Mouse (Mus musculus): ENCODE measurements at regions not wholly inside any gene's neighbourhood (a gene's known extent, or its start where the extent isn't known, plus 50 kb on each side); places are given as distances from the start of the nearest gene placed in this dataset.
"Not testable (repeated sequence)": the region's sequence is repeated elsewhere in the genome, so short reads cannot be mapped to it uniquely, and the experiment has no call there.

DNA sequence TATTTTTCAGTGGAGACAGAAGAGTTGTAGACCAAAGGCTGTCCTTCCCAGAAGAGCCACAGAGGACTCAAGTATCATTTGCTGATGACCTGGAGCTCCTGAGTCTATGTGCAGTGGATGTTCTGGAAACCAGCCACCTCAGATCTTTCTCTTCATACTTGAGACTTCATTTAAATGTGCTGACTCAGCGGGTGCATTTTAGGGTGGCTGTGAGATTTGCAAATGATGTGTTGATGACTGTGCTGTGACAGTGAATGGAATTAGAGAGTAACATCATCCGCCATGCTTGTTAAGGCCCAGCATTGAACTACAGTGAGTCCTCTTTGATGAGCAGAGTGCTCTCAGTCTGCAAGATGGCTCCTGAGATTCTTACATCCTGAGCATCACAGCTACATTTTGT, 152.0 kb upstream of the Intu start:
- no peak for DNase-seq

DNA sequence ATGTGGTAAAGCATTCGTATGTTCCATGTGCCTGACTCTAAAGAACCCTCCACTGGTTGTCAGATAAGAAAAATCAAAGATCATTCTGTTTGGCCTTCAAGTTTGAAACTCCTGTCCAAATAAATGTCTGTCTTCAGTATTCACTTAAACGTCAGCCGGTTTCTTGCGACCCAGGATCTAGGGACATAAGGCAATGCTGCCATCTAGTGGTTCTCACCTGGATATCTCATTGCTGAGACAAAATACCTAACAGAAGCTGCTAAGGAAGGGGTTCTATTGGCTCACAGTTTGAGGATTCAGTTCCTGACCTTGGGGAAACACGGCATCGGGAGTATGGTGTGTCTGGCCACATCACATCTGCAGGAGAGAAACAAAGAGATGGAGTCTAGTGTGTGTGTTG, 139.5 kb upstream of the Intu start:
- peak; percentile 39 for DNase-seq

DNA sequence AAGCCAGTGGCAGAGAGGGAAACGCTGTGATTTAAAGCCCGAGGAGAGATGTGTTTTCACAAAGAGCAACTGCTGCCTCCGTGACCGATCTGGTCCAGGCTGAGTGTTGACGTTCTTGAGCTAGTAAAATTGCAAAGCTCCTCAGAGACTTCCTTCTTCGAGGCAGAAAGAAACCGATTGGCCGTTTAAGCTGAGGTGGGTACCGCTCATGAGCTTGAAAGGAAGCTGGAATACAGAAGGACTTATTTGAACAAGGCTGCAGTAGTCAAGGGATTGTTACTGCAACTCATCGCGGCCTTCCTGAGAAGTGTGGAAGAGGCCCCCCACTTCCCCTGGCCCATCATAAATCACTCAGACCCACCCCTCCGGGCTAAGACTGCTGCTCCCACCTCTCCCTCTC, 132.9 kb upstream of the Intu start:
- peak; percentile 3 for DNase-seq

DNA sequence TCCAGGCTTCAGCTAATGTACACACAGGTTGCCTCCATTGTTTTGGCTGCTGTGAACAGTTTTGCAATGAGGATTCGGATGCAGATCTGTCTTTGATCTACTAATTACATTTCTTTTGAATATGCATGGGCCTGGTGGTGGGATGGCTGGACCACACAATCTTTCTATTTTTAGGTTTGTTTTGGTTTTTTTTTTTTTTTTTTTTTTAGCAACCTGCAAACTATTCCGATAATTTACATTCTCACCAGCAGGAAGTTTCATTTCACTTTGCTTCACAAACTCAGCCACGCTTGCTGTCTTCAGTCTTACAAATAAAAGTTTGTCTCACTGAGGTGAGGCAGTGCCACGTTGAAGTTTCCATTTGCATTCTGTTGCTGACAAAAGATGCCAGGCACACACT, 127.7 kb upstream of the Intu start:
- no peak for DNase-seq

DNA sequence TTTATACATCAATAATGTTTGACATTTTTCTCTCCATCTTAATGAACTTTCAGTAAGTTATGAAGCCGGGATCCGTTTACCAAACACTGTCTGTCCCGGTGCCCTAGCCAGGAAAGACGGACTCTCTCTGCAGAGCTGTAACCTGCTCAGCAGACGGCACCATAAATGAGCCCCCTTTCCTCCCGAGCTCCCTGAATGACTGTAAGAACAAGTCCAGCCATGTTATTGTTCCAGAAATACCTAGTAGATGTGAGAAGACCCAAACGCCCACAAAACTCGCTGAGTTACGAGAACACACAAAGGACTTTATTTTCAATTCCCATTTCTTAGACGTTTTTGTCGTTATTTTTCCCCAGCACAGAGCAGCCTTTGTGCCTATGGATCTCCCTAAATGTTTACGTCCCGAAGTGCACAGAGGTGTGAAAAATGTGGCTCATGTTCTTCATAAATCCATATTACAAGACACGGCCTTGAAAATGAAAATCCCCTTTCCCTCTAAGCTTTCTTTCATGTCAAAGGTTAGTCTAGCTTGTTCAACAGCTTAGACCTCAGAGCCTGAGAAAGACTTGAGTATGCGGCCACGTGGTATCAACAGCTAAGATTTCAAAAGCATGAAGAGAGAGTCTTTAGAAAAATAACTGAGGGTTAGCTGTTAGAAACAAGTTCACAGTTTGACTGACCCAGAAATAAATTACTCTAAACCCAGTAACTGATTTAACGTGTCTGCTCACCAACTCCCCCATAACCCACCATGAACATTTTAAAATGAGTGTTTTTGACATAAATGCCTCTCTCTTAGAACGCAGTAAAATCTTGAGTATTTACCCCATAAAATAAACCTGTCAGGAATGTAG, 125.8 kb upstream of the Intu start:
- no peak for DNase-seq

DNA sequence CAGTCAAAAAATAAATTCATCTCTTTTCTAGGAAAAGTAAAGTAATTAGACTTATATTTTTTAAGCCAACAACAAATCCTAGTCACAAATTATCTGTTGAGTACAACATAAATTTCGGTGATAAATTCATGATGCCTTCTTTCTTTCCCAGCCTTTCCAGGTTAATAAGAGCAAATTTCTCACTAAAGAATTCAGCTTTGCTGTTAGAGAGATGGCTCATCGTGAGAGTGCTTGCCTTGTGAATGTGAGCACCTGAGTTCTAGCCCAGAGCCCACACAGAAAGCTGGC, 125.2 kb upstream of the Intu start:
- no peak for DNase-seq

DNA sequence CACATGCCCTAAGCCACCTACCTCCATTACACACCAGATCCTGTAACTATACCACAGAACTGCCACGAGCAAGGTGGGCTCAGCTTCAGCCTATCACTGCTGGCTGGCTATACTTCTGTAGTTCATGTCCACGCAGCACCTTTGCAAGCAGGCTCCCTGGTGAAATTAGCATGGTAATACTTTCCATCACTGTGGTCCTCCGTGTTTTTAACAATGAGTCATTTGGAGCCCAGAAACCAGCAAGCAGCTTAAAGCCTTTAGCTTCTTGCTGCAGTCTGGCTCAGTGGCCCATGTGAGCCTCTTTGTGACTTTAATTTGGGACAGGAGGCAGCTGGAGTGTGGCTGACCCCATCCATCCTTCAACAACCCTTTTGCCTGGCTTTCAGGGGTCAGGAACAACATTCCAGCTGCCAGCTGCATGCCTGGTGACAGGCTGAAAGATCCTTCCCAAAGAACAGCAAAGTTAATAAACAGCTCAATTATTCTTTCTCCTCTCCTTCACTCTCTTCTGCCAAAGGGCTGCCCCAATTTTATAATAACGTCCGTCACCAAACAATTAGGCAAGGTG, 122.1 kb upstream of the Intu start:
- DNase-seq: no peak

DNA sequence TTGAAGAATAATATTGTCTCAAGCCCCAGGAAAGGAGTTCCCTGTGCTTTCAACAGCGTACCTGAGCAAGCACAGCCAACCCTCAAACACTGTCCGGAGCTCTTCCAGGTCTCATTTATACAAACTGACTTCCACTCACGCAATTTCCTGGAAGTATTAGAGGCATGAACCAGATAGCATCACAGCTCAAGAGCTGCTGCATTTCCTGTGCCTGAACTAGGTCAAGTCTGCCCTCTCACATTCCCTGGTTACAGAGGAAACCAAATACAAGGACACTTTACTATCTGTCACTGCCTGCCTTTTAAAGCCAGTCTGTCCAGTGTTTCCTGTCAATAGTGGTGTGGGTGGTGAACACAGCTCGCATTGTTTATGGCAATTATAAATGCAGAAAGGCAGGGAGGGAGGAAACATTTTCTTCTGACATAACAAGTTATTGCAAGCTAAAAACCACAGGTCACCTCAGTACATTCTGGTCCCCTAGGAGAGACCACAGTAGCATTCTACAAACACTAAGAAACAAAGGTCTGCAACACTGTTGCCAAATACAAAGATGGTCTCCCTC, 120.3 kb upstream of the Intu start:
- DNase-seq: no peak

DNA sequence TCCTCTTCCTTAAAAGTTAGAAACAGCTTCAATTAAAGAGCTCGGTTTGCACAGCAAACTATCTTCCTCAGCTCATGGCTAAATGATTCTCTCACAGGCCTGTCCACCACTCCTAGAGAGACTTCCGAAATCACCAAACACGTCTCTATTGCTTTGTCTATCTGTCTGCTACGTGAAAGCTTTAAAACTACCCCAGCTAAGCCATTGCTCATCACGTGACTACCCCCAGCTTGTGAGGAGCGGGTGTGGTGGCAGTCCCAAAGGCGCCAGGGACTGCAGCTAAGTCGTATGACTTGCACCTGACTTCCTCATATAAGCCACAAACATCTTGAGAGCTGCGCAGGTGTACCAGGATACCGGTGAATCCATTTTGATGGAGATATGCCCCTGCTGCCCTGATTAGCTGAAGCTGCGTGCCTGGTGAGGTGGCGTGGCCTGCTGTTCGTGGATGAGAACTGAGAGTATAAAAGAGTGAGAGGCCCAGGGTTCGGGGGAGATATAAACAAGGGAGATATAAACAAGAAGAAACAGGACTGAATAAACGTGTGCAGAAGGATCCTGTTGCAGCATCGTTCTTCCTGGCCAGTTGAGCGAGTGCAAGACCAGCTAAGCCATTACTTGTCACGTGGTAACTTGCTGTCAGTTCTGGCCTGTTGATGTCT, 105.8 kb upstream of the Intu start:
- DNase-seq: not testable (repeated sequence)

DNA sequence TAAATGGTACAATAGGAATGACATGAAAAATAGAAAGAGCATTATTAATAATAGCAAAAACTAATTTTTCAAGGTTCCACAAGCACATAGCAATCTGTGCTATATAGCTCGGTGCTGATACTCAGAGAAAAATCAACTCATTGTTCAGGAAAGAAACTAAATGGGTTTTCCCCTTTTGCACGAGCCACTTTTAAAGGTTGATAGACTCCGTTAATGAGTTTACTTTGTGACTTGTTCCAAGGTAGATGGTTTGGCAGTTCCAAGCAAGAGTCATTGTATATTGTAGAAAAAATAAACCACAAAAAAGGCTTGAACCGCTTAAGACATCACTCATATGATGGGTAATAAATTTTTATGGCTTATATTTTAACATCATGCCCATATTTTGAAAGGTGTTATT, 105.0 kb upstream of the Intu start:
- no peak for DNase-seq

DNA sequence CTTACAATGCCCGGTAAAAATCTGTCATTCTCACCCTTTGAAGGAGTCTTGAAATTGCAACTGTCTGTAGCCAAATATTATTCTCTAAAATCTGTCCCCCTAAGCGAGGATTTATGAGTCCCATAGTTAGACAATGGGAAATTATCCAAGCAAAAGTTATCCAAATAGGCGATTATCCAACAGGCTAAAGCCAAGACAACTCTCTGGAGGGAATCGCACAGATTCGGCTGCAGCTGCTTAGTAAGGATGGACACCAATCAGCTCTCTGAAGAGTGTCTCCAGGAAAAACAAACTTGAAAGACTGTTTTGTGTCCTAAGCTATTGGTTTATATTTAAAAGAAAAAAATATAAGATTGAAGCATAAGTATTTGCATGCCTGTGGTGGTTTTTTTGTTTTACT, 103.1 kb upstream of the Intu start:
- DNase-seq: no peak

DNA sequence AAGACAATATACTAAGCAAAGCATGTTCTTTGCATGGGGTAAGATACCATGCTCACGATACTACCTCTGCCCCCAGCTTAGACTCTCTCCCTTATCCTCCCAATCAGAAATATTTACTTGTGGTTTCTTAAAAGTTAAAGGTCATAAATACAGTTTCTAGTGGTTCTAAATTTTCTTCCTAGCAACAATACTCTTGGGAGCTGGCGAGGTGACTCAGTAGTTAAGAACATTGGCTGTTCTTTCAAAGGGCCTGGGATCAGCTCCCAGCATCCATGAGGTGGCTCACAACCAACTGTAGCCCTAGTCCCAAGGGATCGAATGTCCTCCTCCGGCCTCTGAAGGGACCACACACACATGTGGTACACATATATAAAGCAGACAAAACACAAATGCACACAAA, 92.8 kb upstream of the Intu start:
- no peak for DNase-seq

DNA sequence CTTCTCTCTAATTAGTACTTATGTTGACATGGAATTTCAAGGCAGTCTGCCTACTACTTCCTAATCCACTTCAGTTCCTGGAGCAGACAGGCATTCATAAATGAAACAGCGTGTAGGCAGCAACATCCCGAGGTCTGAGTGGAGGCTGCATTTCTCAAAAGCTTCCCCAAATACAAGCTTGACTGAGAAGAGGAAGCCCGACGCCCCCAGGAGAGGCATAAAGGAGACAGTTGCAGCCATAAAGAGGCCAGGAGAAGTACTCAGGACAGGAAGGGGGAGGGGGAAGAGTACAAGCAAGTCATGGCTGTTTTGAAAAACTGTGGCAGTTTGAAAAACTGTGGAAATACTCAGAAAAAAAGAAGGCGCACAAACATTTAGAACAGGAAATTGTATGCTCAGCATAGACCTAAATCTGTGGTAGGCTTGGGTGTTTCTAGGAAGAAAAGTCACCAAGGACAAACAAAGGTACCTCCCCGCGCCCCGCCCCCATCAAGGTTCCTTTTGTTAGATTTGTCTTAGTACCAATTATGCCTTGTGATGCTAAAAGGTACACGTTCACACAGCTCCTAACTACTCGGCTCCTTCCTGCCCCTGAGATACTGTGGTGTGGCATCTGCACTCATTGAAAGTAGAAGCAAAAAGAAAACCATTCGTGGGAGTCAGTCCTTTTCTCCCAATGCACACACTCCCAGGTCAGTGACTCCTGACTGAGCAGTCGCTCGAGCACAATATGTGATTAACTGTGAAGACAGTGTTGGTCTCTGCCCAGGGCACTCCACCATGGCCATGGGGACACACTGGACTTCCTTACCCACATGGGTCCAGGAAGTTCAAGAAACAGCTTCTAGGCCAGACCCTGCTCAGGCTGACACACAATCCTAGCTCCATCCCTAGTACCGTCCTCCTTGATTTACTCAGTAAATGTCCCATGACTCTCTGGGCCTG, 89.7 kb upstream of the Intu start:
- DNase-seq: no peak

DNA sequence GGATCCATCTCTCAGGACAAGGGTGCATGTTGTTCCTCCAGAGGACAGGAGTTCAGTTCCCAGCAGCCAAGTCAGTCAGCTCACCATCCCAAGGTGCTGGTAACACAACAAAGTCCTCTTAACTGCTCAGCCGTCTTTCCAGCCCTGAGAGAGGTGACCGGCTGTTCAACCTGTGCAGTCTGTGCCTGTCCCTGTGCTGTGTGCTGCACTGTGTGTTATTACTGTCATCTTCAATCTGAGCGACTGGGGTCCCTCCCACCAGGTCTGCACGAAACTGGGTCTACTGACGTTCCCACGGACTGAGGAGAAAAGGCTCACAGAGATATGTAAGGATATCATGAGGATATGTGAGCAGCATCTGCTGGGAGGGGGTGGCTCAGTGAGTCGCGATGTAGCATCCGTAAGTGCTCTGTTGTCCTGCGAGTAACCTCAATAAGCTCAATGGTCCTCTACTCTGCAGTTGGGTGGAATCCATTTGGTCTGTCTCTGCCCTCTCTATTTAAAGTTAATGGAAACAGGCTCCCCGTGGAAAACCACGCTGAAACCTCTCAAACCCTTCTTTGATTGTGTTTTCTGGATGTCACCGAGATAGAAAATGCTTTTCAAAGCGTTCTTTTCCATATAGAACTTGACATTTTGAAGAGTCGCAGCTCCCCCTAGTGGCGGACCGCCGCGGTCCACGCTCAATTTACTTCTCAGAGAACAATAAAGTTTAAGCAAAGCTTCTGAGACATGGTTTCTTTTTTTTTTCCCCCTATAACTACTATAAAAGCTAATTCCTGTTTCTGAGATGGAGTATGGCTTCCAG, 87.1 kb upstream of the Intu start:
- DNase-seq: peak; percentile 19

DNA sequence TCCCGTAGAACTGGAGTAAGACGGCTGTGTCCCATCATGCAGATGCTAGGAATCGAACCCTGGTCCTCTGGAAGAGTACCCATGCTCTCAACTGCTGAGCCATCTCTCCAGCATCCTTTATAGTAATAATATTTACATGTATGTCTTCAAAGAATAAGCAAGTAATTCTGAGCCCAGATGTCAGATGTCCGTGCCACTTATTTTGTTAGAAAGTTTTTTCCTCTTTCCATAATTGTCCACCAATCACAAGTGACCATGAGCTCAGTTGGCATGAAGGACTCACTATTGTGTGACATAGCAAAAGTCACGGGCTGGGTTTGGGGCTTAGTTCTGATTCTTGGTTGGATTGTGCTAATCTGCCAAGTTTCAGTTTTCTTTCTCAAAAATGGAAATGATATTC, 78.1 kb upstream of the Intu start:
- no peak for DNase-seq

DNA sequence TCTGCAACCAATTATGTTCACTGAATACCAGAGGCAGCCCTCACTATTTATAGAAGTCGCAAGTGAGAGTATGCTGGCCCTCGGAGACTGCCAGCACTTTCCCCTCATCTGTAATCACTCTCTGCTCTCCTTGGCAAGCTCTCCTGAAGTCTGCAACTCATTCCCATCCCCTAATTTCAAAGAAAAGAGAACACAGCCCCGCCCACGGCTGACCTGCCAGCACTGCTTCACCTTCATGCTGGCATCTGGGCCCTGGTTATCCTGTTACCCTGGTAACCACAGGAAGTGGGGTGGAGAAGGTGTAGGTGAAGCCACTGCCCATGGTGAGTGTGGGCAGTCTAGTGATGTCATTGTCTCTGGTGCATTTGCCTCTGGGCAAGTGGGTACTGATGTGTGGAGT, 77.5 kb upstream of the Intu start:
- peak; percentile 11 for DNase-seq

DNA sequence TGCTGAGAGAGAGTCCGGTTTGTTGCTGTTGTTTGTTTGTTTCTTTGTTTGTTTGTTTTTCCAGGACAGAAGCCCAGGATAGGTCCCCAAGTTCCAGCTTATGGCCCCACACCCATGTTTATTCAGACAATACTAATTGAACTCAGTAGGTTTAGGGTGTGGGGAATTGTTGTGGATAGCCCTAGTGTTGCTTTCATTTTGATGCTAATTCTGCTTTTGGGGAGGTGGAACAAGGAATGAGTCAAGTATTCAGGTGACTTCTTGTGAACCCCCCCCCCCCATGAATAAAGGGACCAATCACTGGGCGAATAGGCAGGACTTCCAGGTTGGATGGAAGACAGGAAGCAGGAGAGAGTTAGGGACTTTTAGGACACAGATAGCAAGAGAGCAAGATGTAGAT, 75.0 kb upstream of the Intu start:
- no peak for DNase-seq

DNA sequence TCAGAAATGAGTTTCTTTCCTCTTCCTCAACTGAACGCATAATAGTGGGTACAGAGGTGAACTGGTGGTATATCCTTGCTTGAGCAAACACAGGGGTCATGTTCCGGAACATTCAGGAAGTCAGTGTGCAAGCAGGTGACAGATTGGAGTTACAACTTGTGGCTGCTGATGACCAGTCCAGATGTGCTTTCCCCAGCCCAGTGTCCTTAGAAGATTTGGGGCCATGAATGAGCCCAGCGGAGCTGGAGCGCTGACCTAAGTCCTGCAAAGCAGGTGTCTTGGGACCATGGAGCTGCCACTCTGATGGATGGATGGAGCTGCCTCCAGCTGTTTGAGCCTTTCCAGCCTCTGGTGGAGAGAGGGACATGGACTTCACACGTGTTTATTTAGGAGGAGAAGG, 72.6 kb upstream of the Intu start:
- no peak for DNase-seq

DNA sequence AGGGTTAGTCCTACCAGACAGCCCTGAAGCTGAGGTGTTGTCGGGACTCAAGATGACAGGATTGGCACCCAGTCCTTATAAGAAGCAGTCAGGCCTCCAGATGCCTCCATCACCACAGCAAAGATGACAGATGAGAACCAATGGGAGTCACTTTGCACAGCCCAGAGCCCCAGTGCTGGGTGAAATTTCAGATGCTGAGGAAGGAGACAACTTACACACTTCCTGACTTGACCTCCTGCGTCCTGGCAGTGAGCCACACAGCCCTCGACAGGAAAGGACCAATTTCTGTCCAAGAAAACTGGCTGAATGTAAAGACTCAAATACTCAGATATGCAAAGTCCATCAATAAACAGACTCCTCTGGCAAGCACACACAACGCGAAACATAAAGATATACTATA, 67.6 kb upstream of the Intu start:
- DNase-seq: no peak

DNA sequence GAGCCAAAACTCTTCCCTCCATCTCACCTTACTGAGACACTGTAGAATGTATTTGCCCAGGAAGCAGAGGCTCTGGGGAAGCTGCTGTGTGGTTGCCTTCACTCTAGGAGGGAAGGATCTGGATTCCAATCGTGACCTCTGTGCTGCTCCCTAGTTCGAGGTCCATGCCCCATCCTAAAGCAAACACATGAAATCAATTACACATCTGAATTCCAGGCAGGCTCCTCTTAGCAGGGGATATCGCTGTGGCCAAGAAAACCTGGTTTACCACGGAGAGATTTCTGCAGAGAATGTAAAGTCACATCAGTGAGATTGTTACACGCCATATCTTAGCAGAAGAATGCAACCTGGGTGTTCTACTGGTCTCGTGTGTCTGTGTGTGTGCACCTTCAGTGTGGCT, 61.0 kb upstream of the Intu start:
- no peak for DNase-seq

DNA sequence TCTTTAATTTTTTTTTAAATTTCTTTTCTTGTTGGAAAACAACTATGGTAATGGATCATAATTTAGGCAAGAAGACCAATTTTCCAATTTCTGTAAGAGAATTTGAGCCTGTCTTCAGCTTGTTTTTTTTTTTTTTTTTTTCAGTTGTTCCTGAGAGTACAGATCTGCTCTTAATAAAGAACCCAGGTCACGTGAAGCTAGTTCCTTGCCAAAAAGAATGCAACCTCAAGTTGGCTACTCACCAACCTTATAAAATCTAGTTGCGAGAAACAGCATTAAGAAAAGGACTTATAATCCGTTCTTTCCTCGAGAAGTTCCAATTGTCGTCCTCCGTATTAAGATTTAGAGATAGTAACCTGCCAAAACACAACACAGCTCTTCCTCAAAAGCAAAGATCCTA, 58.3 kb upstream of the Intu start:
- no peak for DNase-seq

Measured in adrenal gland, adult 2 months (tissue).